Mouse (Mus musculus) forebrain, embryonic 11.5 days (tissue): Measurements from ENCODE around the gene Pacs1. TPM values are rescaled to one million over a fixed set of nuclear protein-coding genes. Genes with fewer than 3 reads are reported as not detected.
"Not testable (repeated sequence)": the region's sequence is repeated elsewhere in the genome, so short reads cannot be mapped to it uniquely, and the experiment has no call there.

Source experiments
- ATAC-seq: fragments of 200-750 bp; cut with Nextera tagmentation; replicated peaks from 2 replicates; pipeline ENCODE4 v1.8.0; 2017; ENCODE audit warnings: moderate TSS enrichment; ENCODE audit not compliant: low FRiP score
- DNase-seq: peaks from one replicate; pipeline ENCODE4 v3.0.0-alpha.2; 2017; ENCODE audit warnings: low spot score
- H3K27ac ChIP-seq: fragments of 300-500 bp; sonication (generic); 2 replicates; pipeline ENCODE4 v1.5.1; 2014; ENCODE audit warnings: low read depth, low read length
- H3K27me3 ChIP-seq: fragments of 300-500 bp; sonication (generic); 2 replicates; pipeline ENCODE4 v1.6.1; 2014; ENCODE audit warnings: mild to moderate bottlenecking, low read length, mixed read lengths; ENCODE audit not compliant: control insufficient read depth, insufficient read depth
- H3K36me3 ChIP-seq: fragments of 300-500 bp; sonication (generic); 2 replicates; pipeline ENCODE4 v1.6.1; 2014; ENCODE audit warnings: mild to moderate bottlenecking, low read length, moderate library complexity, mixed read lengths; ENCODE audit not compliant: control insufficient read depth, insufficient read depth
- H3K4me1 ChIP-seq: fragments of 300-500 bp; sonication (generic); replicated peaks from 2 replicates; pipeline ENCODE4 v1.6.1; 2014; ENCODE audit warnings: low read length, mixed read lengths; ENCODE audit not compliant: control insufficient read depth, insufficient read depth
- H3K4me2 ChIP-seq: fragments of 300-500 bp; sonication (generic); 2 replicates; pipeline ENCODE4 v1.6.1; 2014; ENCODE audit warnings: low read depth, mild to moderate bottlenecking, low read length, moderate library complexity, mixed read lengths; ENCODE audit not compliant: severe bottlenecking
- H3K4me3 ChIP-seq: fragments of 300-500 bp; sonication (generic); 2 replicates; pipeline ENCODE4 v1.5.1; 2014; ENCODE audit warnings: low read depth, low read length
- H3K9ac ChIP-seq: fragments of 300-500 bp; sonication (generic); 2 replicates; pipeline ENCODE4 v1.6.1; 2014; ENCODE audit warnings: low read length
- H3K9me3 ChIP-seq: fragments of 300-500 bp; sonication (generic); 2 replicates; pipeline ENCODE4 v1.6.1; 2016; ENCODE audit warnings: low read length, mixed read lengths; ENCODE audit not compliant: control insufficient read depth
- WGBS: fragments of 180-500 bp; shearing (Covaris S2); extraction: QIAGEN DNeasy Blood & Tissue Kit; methylation state at CpG from one replicate; pipeline ENCODE4 v1.1.7; 2014; 5-methylcytosine and 5-hydroxymethylcytosine counted together
- polyA plus RNA-seq: library from polyadenylated mRNA; unstranded; fragments of >200 nt; fragmentation: Nextera tagmentation; extraction: Ambion mirVana; gene quantifications from 2 replicates; pipeline ENCODE4 v1.2.1, GENCODE M21; 2014

The Pacs1 gene
- polyA plus RNA-seq, 1 experiment from 2014 or later = 32.2 TPM

- not testable (repeated sequence) for H3K9me3 ChIP-seq, ATAC-seq, H3K36me3 ChIP-seq, H3K9ac ChIP-seq, H3K4me2 ChIP-seq, H3K27ac ChIP-seq, DNase-seq, H3K27me3 ChIP-seq, H3K4me3 ChIP-seq, H3K4me1 ChIP-seq
- 84% methylated on average over 4 of the region's 4 CpGs for WGBS
These were observed 72.3 kb downstream of the Pacs1 start for GRCm38 (mm10) chr19:5200617-5201016.

DNA sequence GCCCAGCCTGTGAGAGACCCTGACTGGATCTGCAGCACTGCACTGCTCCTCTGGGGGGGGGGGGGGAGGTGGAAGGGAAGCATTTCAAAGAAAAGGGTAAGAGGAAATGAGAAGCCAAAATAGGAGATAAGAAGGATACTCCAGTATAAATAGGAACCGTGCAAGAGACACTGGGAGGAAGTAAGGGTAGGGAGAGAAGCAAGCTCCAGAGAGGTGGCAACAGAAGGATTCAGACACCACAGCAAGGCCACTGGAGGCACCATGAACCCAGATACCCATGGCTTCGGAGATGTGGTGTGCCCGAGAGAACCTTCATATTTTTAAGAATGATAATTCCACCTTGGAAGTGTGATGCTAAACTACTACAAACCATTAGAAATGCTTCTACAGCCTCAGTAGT lies 74.4 kb downstream of the Pacs1 start:
- Histone ChIP-seq H3K4me3 (no peak overlapping the region), H3K9ac (no peak overlapping the region), H3K9me3 (no peaks in the 10 kb centered on the region), H3K4me1 (no peaks in the 10 kb centered on the region), H3K27me3 (no peaks in the 10 kb centered on the region), H3K27ac (no peak overlapping the region), H3K4me2 (no peak overlapping the region), H3K36me3 (no peaks in the 10 kb centered on the region)
- 85% methylated on average over 3 of the region's 3 CpGs for WGBS
- ATAC-seq = no peak
- DNase-seq = no peak

DNA sequence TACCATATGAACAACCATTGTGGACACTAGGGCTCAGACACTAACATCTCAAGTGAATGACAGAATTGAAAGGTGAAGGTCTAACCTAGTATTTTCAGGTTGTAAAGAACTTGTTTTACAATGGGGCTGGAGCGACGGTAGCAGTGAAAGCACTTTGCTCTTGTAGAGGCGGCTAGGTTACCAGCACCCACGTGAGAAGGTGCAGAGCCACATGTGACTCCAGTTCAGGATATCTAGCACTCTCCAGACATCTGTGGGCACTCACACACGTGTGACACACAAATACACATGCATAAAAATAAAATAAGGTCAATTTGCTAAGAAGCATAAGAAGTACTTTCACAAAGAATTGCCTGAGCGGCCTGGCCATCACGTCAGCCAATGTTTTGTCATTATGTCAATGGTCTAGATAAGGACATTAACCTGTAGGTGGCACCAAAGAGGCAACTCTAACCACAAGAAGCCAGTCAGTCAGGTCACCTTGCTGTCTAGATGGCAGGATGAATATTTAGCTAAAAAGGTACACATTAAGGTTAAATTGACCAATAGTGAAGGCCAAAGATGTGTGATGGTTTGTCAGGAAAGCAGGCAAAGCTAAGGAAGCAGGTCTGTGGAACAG lies 77.4 kb downstream of the Pacs1 start:
- Histone ChIP-seq H3K9ac (no peak overlapping the region), H3K4me1 (no peaks in the 10 kb centered on the region), H3K27ac (no peak overlapping the region), H3K27me3 (no peaks in the 10 kb centered on the region), H3K4me3 (no peak overlapping the region), H3K36me3 (no peaks in the 10 kb centered on the region), H3K4me2 (no peak overlapping the region), H3K9me3 (no peaks in the 10 kb centered on the region)
- ATAC-seq = no peak
- WGBS = 62% methylated on average over 7 of the region's 7 CpGs
- DNase-seq = peak; percentile 50

DNA sequence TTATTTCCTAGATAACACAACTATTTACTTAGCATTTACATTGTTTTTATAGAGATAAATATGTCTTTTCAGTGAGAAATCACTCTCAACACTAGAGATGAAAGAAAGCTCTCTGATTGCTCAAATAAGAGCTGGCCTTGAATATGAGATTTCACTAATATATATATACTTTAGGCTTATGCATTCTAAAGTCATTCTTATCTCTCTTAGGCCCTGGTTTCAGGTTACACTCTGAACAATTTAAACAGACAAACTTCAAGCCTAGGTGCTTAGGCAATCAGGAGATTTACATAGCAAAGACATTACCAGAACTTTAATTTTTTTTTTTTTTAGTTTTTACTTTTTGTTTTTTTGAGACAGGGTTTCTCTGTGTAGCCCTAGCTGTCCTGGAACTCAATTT lies 80.5 kb downstream of the Pacs1 start:
- DNase-seq = no peak

GRCm38 (mm10) chr19:5187439-5187838 lies 85.5 kb downstream of the Pacs1 start:
- no peak overlapping the region for H3K4me3 ChIP-seq
- DNase-seq (no peak), ATAC-seq (no peak)
- no peaks in the 10 kb centered on the region; the same call in 1 of the 2 replicates for H3K9me3 ChIP-seq
- no peak overlapping the region for H3K27ac ChIP-seq
- no peak overlapping the region for H3K9ac ChIP-seq
- H3K4me1 ChIP-seq = no peaks in the 10 kb centered on the region
- 89% methylated on average over 2 of the region's 2 CpGs for WGBS
- H3K27me3 ChIP-seq = no peaks in the 10 kb centered on the region
- H3K4me2 ChIP-seq = no peak overlapping the region
- H3K36me3 ChIP-seq = no peaks in the 10 kb centered on the region

More for the DNA sequence above, 80.5 kb downstream of the Pacs1 start:
- Histone ChIP-seq H3K4me3 (no peak overlapping the region), H3K9ac (no peak overlapping the region), H3K4me2 (no peak overlapping the region), H3K27ac (no peak overlapping the region), H3K27me3 (no peaks in the 10 kb centered on the region), H3K9me3 (no peaks in the 10 kb centered on the region), H3K4me1 (no peaks in the 10 kb centered on the region), H3K36me3 (no peaks in the 10 kb centered on the region)
- no peak for ATAC-seq

DNA sequence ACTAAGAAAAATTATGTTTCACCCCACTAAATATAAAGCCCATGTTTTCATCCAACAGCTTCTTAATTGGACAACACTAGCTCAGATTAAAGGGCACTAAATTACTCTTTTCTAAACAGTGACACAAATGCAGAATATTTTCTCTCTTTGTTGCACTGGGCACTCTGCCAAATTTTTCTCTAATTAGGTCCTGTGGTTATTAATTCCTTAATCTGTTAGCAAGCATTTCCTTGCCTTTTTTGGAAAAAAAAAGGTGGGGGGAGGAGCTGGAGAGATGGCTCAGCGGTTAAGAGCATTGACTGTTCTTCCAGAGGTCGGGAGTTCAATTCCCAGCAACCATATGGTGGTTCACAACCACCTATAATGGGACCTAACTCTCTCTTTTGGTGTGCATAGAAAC lies 91.0 kb downstream of the Pacs1 start:
- ATAC-seq = no peak
- Histone ChIP-seq H3K4me1 (no peaks in the 10 kb centered on the region), H3K9me3 (no peaks in the 10 kb centered on the region; the same call in 1 of the 2 replicates), H3K4me3 (no peak overlapping the region), H3K9ac (no peak overlapping the region), H3K36me3 (no peaks in the 10 kb centered on the region), H3K4me2 (no peak overlapping the region), H3K27ac (no peak overlapping the region), H3K27me3 (no peaks in the 10 kb centered on the region)
- 68% methylated on average over 2 of the region's 2 CpGs for WGBS
- DNase-seq = no peak

GRCm38 (mm10) chr19:5178631-5179030 lies 94.3 kb downstream of the Pacs1 start:
- Histone ChIP-seq H3K27ac (no peak overlapping the region), H3K9ac (no peak overlapping the region), H3K4me2 (no peak overlapping the region), H3K36me3 (no peaks in the 10 kb centered on the region), H3K4me1 (no peaks in the 10 kb centered on the region), H3K27me3 (no peaks in the 10 kb centered on the region), H3K4me3 (no peak overlapping the region), H3K9me3 (no peaks in the 10 kb centered on the region)
- WGBS = 61% methylated on average over 5 of the region's 5 CpGs
- DNase-seq (no peak), ATAC-seq (no peak)

DNA sequence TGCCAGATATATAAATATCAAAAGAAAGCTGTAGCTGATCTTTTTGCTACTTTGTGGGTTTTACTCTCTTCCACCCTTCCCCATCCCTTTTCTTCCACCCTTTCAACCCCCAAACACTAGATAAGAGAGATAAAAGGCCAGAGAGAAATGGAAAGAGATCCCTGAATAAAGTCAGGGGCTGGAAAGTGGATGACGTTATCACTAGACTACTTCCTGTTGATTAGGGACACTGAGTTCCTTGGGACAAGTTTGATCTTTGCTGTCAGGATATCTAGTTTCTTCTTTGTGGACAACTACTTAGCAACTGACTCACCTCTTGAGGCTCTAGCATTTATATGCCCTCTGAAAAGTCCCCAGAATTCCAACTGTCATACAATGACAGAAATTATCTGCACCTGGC lies 102.5 kb downstream of the Pacs1 start:
- DNase-seq = no peak
- WGBS = 91% methylated on average over 1 of the region's 1 CpGs

DNA sequence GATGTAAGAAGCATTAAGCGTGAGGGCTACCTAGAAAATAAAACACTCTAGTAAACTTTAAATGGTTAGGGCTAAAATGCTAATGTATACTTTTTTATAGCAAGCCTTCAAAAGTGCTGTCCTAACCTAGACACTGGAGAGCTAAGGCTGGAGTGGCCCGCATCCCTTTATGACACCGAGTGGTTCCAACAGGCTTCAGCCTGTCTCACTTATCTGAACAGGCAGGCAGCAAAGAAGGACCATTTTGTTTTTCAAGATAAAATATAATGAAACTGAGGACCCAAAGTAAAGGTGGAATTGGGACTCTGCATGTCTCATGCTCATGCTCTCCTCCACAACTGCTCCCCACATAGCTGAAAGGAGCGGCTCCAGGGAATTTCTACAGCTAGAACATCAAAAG lies 105.4 kb downstream of the Pacs1 start:
- no peak for ATAC-seq

More for the DNA sequence above, 102.5 kb downstream of the Pacs1 start:
- H3K4me1 ChIP-seq = no peaks in the 10 kb centered on the region
- H3K27me3 ChIP-seq = no peaks in the 10 kb centered on the region
- no peak for ATAC-seq
- no peak overlapping the region for H3K9ac ChIP-seq
- no peak overlapping the region for H3K4me3 ChIP-seq
- H3K4me2 ChIP-seq = no peak overlapping the region
- H3K9me3 ChIP-seq = no peaks in the 10 kb centered on the region
- no peaks in the 10 kb centered on the region for H3K36me3 ChIP-seq
- H3K27ac ChIP-seq = no peak overlapping the region

More for the DNA sequence above, 105.4 kb downstream of the Pacs1 start:
- no peak overlapping the region for H3K4me3 ChIP-seq
- H3K4me1 ChIP-seq = no peaks in the 10 kb centered on the region
- no peak overlapping the region for H3K9ac ChIP-seq
- no peak overlapping the region for H3K4me2 ChIP-seq
- DNase-seq = no peak
- 88% methylated on average over 4 of the region's 4 CpGs for WGBS
- no peaks in the 10 kb centered on the region for H3K27me3 ChIP-seq
- no peaks in the 10 kb centered on the region for H3K9me3 ChIP-seq
- H3K27ac ChIP-seq = no peak overlapping the region
- no peaks in the 10 kb centered on the region for H3K36me3 ChIP-seq
